In the genomic region with DNA sequence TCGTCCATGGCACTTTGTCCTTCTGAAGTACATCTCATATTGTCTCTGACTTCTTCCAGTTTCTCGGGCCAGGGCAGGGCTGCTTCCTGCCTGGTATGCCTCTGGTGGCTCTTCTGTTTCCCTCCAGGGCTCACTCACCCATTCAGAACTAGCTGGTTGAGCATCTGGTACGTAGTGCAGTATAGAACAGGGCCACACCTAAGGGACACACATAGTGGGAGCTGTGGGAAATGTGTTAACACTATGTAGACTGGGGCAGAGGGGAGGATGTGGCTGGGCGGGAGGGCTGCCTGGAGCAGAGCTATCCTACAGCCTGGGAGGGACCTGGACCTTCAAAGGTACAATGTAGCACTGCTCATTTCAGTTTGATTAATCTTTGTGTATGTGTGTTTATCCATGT, we compare ENCODE assay signal across 17 mouse cellular contexts. TPM values are rescaled to one million over a fixed set of nuclear protein-coding genes. Genes with fewer than 3 reads are reported as not detected.
DNase-seq lines count a peak whose midpoint lies in the region; ATAC-seq lines count a peak whose summit lies in the region.
"Had no signal": no experiment of that assay in that cellular context is flagged by ENCODE, and none has a peak within 500 bp of the region (broad histone marks: within the 10 kb centered on the region; RNA-seq: fewer than 3 reads in every experiment).

No protein-coding gene starts in this region.

- H3K4me3 ChIP-seq in hindbrain, embryonic 12.5 days, result no peak overlapping the region
- H3K4me3 ChIP-seq in hindbrain, embryonic 16.5 days (ENCODE audit: low read length), result no peak overlapping the region
- H3K4me3 ChIP-seq in lung, embryonic 16.5 days (ENCODE audit: low read length), result no peak overlapping the region
- no peak overlapping the region for H3K4me3 ChIP-seq in limb, embryonic 10.5 days
- H3K4me3 ChIP-seq: embryonic facial prominence, embryonic 12.5 days; forebrain, embryonic 12.5 days; heart, embryonic 13.5 days had no signal

- H3K9ac ChIP-seq in hindbrain, embryonic 12.5 days, result no peak overlapping the region
- no peak overlapping the region for H3K9ac ChIP-seq in hindbrain, embryonic 16.5 days (ENCODE audit: low read depth, low read length)
- H3K9ac ChIP-seq in lung, embryonic 16.5 days (ENCODE audit: low read length), result no peak overlapping the region
- H3K9ac ChIP-seq: embryonic facial prominence, embryonic 12.5 days; forebrain, embryonic 12.5 days; heart, embryonic 13.5 days had no signal

- H3K27ac ChIP-seq in hindbrain, embryonic 12.5 days, result no peak overlapping the region
- no peak overlapping the region for H3K27ac ChIP-seq in hindbrain, embryonic 16.5 days (ENCODE audit: low read depth, low read length)
- no peak overlapping the region for H3K27ac ChIP-seq in lung, embryonic 16.5 days (ENCODE audit: low read length)
- H3K27ac ChIP-seq in limb, embryonic 10.5 days, result no peak overlapping the region
- H3K27ac ChIP-seq: embryonic facial prominence, embryonic 12.5 days; forebrain, embryonic 12.5 days; heart, embryonic 13.5 days; hindbrain, postnatal 0 days had no signal

- H3K4me2 ChIP-seq in hindbrain, embryonic 12.5 days (replicated peaks), result no peak overlapping the region
- H3K4me2 ChIP-seq in hindbrain, embryonic 16.5 days (ENCODE audit: low read length), result no peak overlapping the region
- no peak overlapping the region for H3K4me2 ChIP-seq in lung, embryonic 16.5 days (ENCODE audit: low read depth, low read length)
- H3K4me2 ChIP-seq: embryonic facial prominence, embryonic 12.5 days; forebrain, embryonic 12.5 days; heart, embryonic 13.5 days had no signal

- no peaks in the 10 kb centered on the region for H3K27me3 ChIP-seq in hindbrain, embryonic 12.5 days
- H3K27me3 ChIP-seq in hindbrain, embryonic 16.5 days (replicated peaks; ENCODE audit: control insufficient read depth, insufficient read depth, low read length), result no peaks in the 10 kb centered on the region
- H3K27me3 ChIP-seq in lung, embryonic 16.5 days (ENCODE audit: control insufficient read depth, insufficient read depth, low read depth, low read length), result no peaks in the 10 kb centered on the region
- H3K27me3 ChIP-seq in limb, embryonic 10.5 days (ENCODE audit: low read depth, poor library complexity, severe bottlenecking), result no peaks in the 10 kb centered on the region
- H3K27me3 ChIP-seq: embryonic facial prominence, embryonic 12.5 days; forebrain, embryonic 12.5 days; heart, embryonic 13.5 days had no signal

- DNase-seq in lung, adult 18-20 months, result no peak
- peak; percentile 23 for DNase-seq in limb, embryonic 10.5 days (ENCODE audit: low spot score)
- DNase-seq in right cerebral cortex, postnatal 10 days (ENCODE audit: low spot score in 2 of 2), result no peak
- DNase-seq: adrenal gland, adult 8-10 months; adrenal gland, postnatal 36 days; cerebellum, adult 11-12 months; cerebellum, adult 9-10 months; cerebellum, postnatal 25 days; gastrocnemius, postnatal 10 days had no signal

- no peaks in the 10 kb centered on the region for H3K9me3 ChIP-seq in hindbrain, embryonic 12.5 days (replicated peaks)
- H3K9me3 ChIP-seq in hindbrain, embryonic 16.5 days (ENCODE audit: control insufficient read depth, low read length), result no peaks in the 10 kb centered on the region
- H3K9me3 ChIP-seq in lung, embryonic 16.5 days (ENCODE audit: control insufficient read depth, low read length), result no peaks in the 10 kb centered on the region
- no peaks in the 10 kb centered on the region for H3K9me3 ChIP-seq in limb, embryonic 10.5 days (replicated peaks)
- H3K9me3 ChIP-seq: embryonic facial prominence, embryonic 12.5 days; forebrain, embryonic 12.5 days; heart, embryonic 13.5 days had no signal

- ATAC-seq in hindbrain, embryonic 12.5 days (ENCODE audit: low FRiP score), result 0 out of 2 replicates have a peak, but pooled peaks have one; percentile 26
- ATAC-seq in hindbrain, embryonic 16.5 days, result no peak
- 0 out of 2 replicates have a peak, but pooled peaks have one; percentile 4 for ATAC-seq in lung, embryonic 16.5 days (ENCODE audit: low read depth)
- ATAC-seq: forebrain, embryonic 16.5 days; hindbrain, postnatal 0 days had no signal

- no peaks in the 10 kb centered on the region for H3K4me1 ChIP-seq in hindbrain, embryonic 12.5 days
- no peaks in the 10 kb centered on the region for H3K4me1 ChIP-seq in hindbrain, embryonic 16.5 days (ENCODE audit: control insufficient read depth, insufficient read depth, low read depth, low read length)
- H3K4me1 ChIP-seq in lung, embryonic 16.5 days (replicated peaks; ENCODE audit: control insufficient read depth, insufficient read depth, low read length), result peaks cover 6% of the 10 kb centered on the region
- H3K4me1 ChIP-seq in limb, embryonic 10.5 days, result peaks cover 32% of the 10 kb centered on the region

- WGBS in hindbrain, embryonic 12.5 days, result 89% methylated on average over 4 of the region's 4 CpGs
- WGBS in hindbrain, embryonic 16.5 days, result 90% methylated on average over 4 of the region's 4 CpGs
- WGBS in lung, embryonic 16.5 days, result 82% methylated on average over 4 of the region's 4 CpGs
- 90% methylated on average over 4 of the region's 4 CpGs for WGBS in limb, embryonic 10.5 days

- no peaks in the 10 kb centered on the region for H3K36me3 ChIP-seq in hindbrain, embryonic 12.5 days
- no peaks in the 10 kb centered on the region for H3K36me3 ChIP-seq in hindbrain, embryonic 16.5 days (ENCODE audit: control insufficient read depth, insufficient read depth, low read length)
- no peaks in the 10 kb centered on the region for H3K36me3 ChIP-seq in lung, embryonic 16.5 days (ENCODE audit: control insufficient read depth, insufficient read depth, low read length)
- H3K36me3 ChIP-seq in limb, embryonic 10.5 days, result no peaks in the 10 kb centered on the region
- H3K36me3 ChIP-seq: embryonic facial prominence, embryonic 12.5 days; forebrain, embryonic 12.5 days; heart, embryonic 13.5 days had no signal

RNA-seq across cellular contexts. Expression of gene Gng12, which starts 25.6 kb away (rescaled TPM):
- polyA plus RNA-seq in hindbrain, embryonic 12.5 days (2016; fragmentation: Nextera tagmentation; extraction: Ambion mirVana), result 44.1 and 48.7 TPM in 2 replicates
- 70.0 and 76.9 TPM in 2 replicates for polyA plus RNA-seq in hindbrain, embryonic 16.5 days (2015; fragmentation: Nextera tagmentation; extraction: Ambion mirVana)
- 93.8 and 96.4 TPM in 2 replicates for polyA plus RNA-seq in lung, embryonic 16.5 days (2015; fragmentation: Nextera tagmentation; extraction: Ambion mirVana)
- 61.2 and 73.9 TPM in 2 replicates for polyA plus RNA-seq in limb, embryonic 10.5 days (2016; fragmentation: Nextera tagmentation; extraction: Ambion mirVana)
